Mouse (Mus musculus) kidney, adult 2 months (tissue): ENCODE measurements around the gene Gtf2i. TPM values are rescaled to one million over a fixed set of nuclear protein-coding genes. Genes with fewer than 3 reads are reported as not detected.

Experiments used
- DNase-seq: peaks from one replicate; pipeline ENCODE4 v3.0.0; 2021
- H3K27ac ChIP-seq: fragments of 200-500 bp; 2 replicates; pipeline ENCODE4 v1.5.1; 2012; ENCODE audit warnings: low read depth, low read length, control low read depth, inconsistent platforms; ENCODE audit not compliant: insufficient read depth
- H3K27me3 ChIP-seq: fragments of 200-500 bp; replicated peaks from 2 replicates; pipeline ENCODE4 v1.6.1; 2012; ENCODE audit warnings: mild to moderate bottlenecking, moderate library complexity, low read length, inconsistent platforms; ENCODE audit not compliant: control insufficient read depth, insufficient read depth
- H3K36me3 ChIP-seq: fragments of 200-500 bp; 2 replicates; pipeline ENCODE4 v1.6.1; 2012; ENCODE audit warnings: mild to moderate bottlenecking, moderate library complexity, low read length, inconsistent platforms; ENCODE audit not compliant: control insufficient read depth, insufficient read depth
- H3K4me1 ChIP-seq: fragments of 200-500 bp; 2 replicates; pipeline ENCODE4 v1.6.1; 2011; ENCODE audit warnings: low read length; ENCODE audit not compliant: control insufficient read depth, insufficient read depth
- H3K4me3 ChIP-seq: fragments of 200-500 bp; 2 replicates; pipeline ENCODE4 v1.5.1; 2011; ENCODE audit warnings: mild to moderate bottlenecking, low read depth, low read length, control low read depth; ENCODE audit not compliant: insufficient read depth
- CTCF ChIP-seq: fragments of 200-500 bp; conservative IDR thresholded peaks from 2 replicates; pipeline ENCODE4 v1.5.1; 2011; ENCODE audit warnings: low read depth, mild to moderate bottlenecking, control low read depth, low read length, moderate library complexity, mixed read lengths; ENCODE audit not compliant: insufficient read depth, insufficient read length
- POLR2A ChIP-seq: fragments of 200-500 bp; IDR thresholded peaks from one replicate; pipeline ENCODE4 v1.6.1; 2011; ENCODE audit warnings: low read depth, low read length, control low read depth
- WGBS: fragments of 180-500 bp; shearing (Covaris S2); methylation state at CpG from one replicate; pipeline ENCODE4 v1.1.7; 2018; 5-methylcytosine and 5-hydroxymethylcytosine counted together
- polyA plus RNA-seq: library from polyadenylated mRNA; depleted of rRNA; stranded (reverse); fragments of >200 nt; gene quantifications from 2 replicates; pipeline ENCODE4 v1.2.3, GENCODE M21; 2012

Gtf2i gene
- polyA plus RNA-seq, 1 experiment, result 103 TPM

- no peak for DNase-seq
- no peak overlapping the region for H3K4me3 ChIP-seq
- no peaks in the 10 kb centered on the region for H3K27me3 ChIP-seq
- H3K36me3 ChIP-seq, result no peaks in the 10 kb centered on the region
- 46% methylated on average over 11 of the region's 11 CpGs for WGBS
- no peak overlapping the region for H3K27ac ChIP-seq
- no peaks in the 10 kb centered on the region for H3K4me1 ChIP-seq
- peak; percentile 26; the same call in 1 of the 2 replicates for TF ChIP-seq CTCF
- TF ChIP-seq POLR2A, result no peak
These were observed 86.8 kb downstream of the Gtf2i start for GRCm38 (mm10) chr5:134227574-134228248.

GRCm38 (mm10) chr5:134226946-134227345, 87.6 kb downstream of the Gtf2i start:
- TF ChIP-seq POLR2A (no peak), CTCF (no peak)
- no peaks in the 10 kb centered on the region for H3K27me3 ChIP-seq
- no peak overlapping the region for H3K27ac ChIP-seq
- H3K4me3 ChIP-seq, result no peak overlapping the region
- no peak for DNase-seq
- no peaks in the 10 kb centered on the region; the same call in 1 of the 2 replicates for H3K4me1 ChIP-seq
- WGBS, result 40% methylated on average over 12 of the region's 12 CpGs
- H3K36me3 ChIP-seq, result no peaks in the 10 kb centered on the region

- Histone ChIP-seq H3K4me3 (no peak overlapping the region), H3K27me3 (no peaks in the 10 kb centered on the region), H3K27ac (no peak overlapping the region), H3K36me3 (no peaks in the 10 kb centered on the region), H3K4me1 (no peaks in the 10 kb centered on the region; the same call in 1 of the 2 replicates)
- TF ChIP-seq POLR2A (no peak), CTCF (no peak)
- 76% methylated on average over 30 of the region's 30 CpGs for WGBS
- no peak for DNase-seq
These were observed 89.3 kb downstream of the Gtf2i start for GRCm38 (mm10) chr5:134225110-134225901.

GRCm38 (mm10) chr5:134221708-134222150, 92.8 kb downstream of the Gtf2i start:
- H3K27ac ChIP-seq, result no peak overlapping the region
- WGBS, result 8% methylated on average over 36 of the region's 36 CpGs
- no peaks in the 10 kb centered on the region for H3K27me3 ChIP-seq
- no peaks in the 10 kb centered on the region for H3K36me3 ChIP-seq
- DNase-seq, result no peak
- no peak for TF ChIP-seq CTCF
- H3K4me3 ChIP-seq, result no peak overlapping the region
- H3K4me1 ChIP-seq, result no peaks in the 10 kb centered on the region; the same call in 1 of the 2 replicates

GRCm38 (mm10) chr5:134221278-134221677, 93.3 kb downstream of the Gtf2i start:
- WGBS, result 58% methylated on average over 4 of the region's 4 CpGs
- TF ChIP-seq CTCF, result no peak
- TF ChIP-seq POLR2A, result no peak
- H3K4me3 ChIP-seq, result no peak overlapping the region

GRCm38 (mm10) chr5:134217900-134218299, 96.7 kb downstream of the Gtf2i start:
- no peak overlapping the region for H3K27ac ChIP-seq
- 81% methylated on average over 7 of the region's 7 CpGs for WGBS
- H3K4me3 ChIP-seq, result no peak overlapping the region
- no peak for TF ChIP-seq CTCF
- no peak for TF ChIP-seq POLR2A
- no peaks in the 10 kb centered on the region; the same call in 1 of the 2 replicates for H3K4me1 ChIP-seq
- no peaks in the 10 kb centered on the region for H3K27me3 ChIP-seq
- H3K36me3 ChIP-seq, result no peaks in the 10 kb centered on the region
- no peak for DNase-seq

More at GRCm38 (mm10) chr5:134221278-134221677, 93.3 kb downstream of the Gtf2i start:
- DNase-seq, result no peak
- Histone ChIP-seq H3K36me3 (no peaks in the 10 kb centered on the region), H3K27me3 (no peaks in the 10 kb centered on the region), H3K4me1 (no peaks in the 10 kb centered on the region; the same call in 1 of the 2 replicates), H3K27ac (no peak overlapping the region)

GRCm38 (mm10) chr5:134214021-134214806, 100.3 kb downstream of the Gtf2i start:
- DNase-seq, result no peak
- Histone ChIP-seq H3K36me3 (no peaks in the 10 kb centered on the region), H3K4me3 (no peak overlapping the region), H3K27me3 (no peaks in the 10 kb centered on the region), H3K27ac (no peak overlapping the region), H3K4me1 (no peaks in the 10 kb centered on the region)
- 53% methylated on average over 12 of the region's 12 CpGs for WGBS
- no peak for TF ChIP-seq CTCF
- TF ChIP-seq POLR2A, result no peak
